Mouse (Mus musculus) neural tube, embryonic 10.5 days (tissue): Measurements from ENCODE around the gene Epyc.

Experiments used
- DNase-seq: peaks from one replicate; pipeline ENCODE4 v3.0.0-alpha.2; 2017; ENCODE audit warnings: low spot score; ENCODE audit errors: extremely low spot score

Gene Epyc

DNA sequence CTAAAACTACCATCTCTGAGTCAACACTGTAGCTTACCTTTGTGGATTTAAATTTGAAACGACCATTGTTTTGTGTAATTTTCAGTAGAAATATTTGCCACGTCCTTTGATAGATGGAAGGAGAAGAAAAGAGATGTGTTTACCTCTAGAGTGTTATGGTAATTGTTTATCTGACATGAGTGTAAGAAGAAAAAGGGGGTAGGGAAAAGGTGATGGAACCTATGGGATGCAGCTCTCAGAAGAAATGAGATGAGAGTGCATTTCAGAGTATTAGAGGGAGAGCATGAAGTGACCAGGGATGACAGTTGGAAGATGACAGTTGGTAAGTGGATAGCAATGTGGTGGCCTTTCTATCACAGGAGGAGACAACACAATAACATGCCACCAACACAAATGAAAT, at the start of gene Epyc:
Gene Epyc, plus strand, starts transcription at position 301 of the 400 bp plus-strand sequence.
- DNase-seq: no peak

DNA sequence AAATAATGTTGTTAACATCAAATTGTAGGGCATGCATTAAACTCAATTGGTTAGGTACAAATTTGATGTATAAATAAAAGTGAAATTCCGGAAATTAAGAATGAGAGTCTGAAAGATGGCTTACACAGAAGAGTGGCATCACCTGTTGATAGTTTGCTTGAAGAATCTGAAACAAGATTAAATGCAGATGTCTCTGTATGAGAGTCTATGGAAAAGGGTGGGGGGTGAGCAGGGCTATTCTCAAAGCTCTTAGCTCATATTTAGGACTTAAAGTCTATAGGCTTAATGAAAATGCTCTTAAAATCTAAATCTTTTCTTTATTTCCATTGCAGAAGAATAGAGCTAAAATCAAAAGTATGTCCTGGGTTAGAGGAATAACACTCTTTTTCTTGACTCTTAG, 48.2 kb upstream of the Epyc start:
- DNase-seq: no peak

DNA sequence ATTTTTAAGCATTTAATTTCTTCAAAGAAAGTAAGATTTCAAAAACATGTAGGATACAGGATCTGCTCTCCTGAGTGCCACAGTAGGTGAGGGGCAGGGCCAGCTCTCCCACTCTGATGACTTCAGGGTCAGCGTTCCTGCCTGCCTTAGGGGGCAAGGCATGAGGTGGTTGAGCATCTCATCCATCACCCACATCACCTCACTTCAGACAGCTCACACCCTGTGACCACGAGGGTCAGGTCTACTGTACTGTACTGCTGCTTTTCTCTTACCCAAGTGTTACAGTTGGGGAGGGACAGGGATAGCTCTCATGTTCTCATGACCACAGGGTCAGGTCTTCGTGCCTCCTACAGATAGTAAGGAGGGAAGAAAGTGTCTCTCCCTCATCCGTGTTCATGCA, 42.1 kb upstream of the Epyc start:
- no peak for DNase-seq

DNA sequence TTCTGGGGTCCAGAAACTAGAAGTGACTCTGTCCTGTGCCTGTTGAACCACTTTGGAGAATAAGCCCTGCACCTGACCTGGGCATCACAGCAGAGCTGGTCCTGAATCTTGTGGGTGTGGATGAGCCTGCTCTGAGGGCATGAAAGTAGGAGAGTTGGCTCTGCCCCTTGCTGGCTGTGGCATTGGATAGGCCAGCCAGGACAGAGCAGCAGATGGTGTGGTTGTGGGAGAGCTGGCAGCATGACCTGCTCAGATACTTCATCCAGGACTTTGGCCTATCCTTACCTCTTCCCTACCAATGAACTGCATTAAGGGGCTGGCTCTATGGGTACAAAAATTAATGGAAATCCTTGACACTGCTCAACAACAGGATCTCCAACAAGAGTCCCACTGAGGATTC, 40.6 kb upstream of the Epyc start:
- no peak for DNase-seq

DNA sequence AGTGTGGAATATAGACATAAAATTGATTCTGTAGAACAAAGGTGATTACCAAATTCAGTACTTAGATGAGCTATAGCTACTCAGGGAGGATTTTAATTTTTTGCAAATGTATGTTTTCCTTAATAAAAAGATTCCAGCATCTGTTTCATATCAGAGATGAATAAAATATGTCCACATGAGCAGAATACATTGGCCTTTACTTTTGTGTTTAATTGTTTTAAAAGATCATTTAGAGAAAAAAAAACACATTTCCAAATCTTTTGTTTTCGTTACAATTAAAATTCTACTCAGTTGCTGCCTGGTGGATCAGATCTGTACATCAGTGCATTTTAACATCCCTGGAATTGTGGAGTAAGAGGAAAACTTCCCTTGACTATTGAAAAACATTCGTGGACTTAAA, 37.3 kb upstream of the Epyc start, which contains the start of gene Kera:
Gene Kera, plus strand, starts transcription at position 301 of the 400 bp plus-strand sequence.
- no peak for DNase-seq

DNA sequence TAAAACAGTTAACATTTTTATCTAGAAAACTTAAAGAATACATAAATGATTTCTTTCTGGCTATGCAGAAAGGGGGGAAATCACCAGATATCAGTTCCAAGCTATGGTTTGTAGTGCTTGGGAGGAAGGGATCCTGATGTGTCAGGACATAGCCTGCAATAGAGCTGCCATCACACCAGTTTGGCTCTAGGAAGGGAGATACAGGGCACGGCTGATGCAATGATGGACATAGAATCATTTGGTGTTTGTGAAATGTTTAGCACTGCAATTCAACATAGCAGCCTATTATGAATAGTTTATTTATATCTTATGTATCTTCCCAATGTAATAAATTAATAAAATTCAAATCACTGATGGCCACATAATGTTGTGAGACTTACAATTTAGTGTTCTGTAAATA, 21.5 kb upstream of the Epyc start:
- no peak for DNase-seq

DNA sequence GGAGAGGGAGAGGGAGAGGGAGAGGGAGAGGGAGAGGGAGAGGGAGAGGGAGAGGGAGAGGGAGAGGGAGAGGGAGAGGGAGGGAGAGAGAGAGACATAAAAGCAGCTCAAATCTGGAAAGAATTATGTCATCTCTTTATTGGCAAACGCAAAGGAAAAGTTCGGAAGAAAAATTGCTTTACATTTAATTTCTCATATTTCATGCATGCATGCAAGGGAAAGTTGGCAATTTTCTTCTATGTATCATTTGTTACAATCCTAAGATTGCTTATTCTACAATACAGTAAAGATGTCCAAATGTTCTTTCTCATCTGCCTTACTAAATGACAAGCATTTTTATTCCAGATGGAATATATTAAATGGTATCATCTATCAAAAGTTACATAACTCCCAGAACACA, 19.5 kb upstream of the Epyc start:
- DNase-seq: no peak

DNA sequence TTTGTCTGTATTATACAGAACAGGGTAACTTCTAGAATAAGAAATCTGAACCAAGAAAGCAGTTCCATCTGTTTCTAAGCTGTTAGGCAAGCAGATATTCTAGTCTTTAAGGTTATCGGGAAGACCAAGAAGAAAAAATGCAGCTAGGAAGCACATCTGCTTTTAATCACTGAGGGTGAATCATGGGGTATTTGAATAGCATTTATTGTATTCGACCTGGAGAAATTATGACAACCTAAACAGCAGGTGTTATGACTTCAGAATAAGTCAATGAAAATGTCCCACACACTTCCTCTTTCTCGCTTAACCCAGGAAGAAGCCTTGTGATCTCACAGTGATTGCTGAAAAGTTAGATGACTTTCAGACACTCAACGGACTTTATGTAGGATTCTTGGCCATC, 18.8 kb upstream of the Epyc start:
- DNase-seq: no peak

DNA sequence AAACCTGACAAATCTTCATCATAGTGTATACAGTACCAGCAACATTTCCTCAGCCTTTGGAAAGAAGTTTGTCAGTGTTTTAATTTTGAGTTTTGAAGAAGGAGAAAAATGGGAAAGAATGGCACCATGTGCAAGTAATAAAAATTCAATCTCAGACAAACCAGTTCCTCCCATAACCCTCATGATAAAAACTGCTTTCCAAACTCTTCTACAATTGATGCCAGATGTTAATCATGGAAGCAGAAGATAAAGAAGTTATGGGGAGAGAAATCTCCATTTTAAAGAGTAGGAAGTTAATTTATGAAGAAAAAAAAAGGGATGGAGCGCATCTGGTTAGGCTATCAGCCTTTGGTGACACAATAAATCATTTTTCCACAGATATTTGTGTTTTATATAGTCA, 17.3 kb upstream of the Epyc start:
- DNase-seq: no peak

DNA sequence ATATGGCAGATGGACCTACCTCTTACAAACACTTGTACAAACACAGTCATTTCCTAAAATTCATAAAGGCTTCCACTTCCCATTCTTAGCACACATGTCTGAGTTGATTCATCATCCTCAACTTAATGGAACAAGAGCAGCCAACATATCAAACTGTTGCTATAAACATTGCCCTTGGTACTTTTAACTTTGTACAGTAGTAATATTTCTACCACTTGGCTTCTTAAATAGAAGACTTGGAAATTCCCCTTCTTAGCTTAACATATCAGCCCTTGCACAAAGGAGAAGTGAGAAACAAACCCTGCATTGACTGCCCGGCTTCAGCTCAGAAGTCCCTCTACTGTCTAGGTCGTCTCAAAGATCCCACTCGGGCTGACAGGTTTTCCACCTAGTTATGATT, 12.8 kb upstream of the Epyc start:
- DNase-seq: no peak

DNA sequence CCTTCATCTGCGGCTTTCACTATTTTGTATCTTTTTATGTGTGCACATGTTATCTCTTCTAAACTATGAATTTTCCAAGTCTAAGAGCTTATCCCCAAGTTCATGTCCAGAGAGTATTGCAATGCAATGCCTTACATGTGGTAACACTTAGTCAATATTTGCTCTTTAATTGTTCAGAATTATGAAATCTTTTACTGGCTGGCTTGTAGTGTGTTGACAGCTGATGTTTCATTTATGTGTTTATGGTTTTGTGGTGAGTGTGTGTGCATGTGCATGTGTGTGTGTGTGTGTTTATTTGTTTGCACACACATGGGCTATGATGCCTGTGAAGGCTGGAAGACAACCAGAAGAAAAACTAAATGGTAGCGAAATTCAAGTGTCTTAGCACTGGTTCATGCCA, 1.9 kb upstream of the Epyc start:
- DNase-seq: no peak

DNA sequence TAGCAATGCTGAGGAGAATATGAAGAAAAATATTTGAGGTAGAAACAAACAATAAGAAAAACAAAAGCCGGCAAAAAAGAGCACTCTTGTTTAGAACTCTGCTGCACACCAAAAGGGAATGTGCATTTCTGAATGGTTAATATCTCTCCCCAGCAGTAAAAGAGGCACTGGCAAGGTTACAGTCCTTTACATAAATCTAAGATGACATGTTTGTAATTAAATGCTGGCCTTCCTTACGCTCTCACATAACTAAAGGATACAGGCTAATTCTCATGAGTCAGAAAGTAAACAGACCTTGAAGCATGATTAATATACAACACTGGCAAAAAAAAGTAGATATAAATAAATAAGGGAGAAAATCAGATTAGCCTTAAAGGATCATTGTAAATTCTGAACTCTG, 6.5 kb downstream of the Epyc start:
- DNase-seq: no peak

DNA sequence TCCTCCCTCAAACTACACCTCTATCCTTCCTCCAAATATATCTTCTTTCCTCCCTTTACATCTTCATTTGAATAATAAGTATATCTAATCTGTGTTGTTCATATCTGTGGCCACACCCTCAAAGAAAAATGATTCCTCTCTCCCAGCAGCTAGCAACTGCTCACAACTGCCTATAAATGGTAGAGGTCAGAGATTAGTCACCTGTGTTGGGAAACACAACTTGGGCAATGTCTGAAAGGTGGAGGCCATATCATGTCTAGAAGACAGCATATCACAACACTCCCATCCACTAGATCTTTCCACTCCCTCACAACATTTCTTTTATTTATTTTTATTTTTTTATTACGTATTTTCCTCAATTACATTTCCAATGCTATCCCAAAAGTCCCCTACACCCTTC, 15.6 kb downstream of the Epyc start:
- DNase-seq: no peak

DNA sequence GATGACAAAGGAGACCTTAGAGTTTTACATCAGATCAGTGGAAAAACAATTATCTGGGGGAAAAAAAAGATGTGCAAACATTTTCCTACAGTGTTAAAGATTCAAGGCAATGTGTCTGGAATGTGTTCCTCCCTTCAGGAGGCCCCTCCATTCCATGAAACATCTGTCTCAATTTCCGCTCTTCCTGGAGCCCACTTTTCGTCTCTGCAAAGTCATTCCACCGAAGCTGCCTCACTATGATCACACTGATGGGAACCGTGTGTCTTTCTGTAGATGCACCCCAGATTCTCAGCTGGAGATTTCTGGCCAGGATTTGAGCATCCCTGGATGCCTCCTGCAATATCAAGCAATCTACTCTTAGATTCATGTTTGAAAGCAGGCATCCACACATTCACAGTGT, 24.8 kb downstream of the Epyc start:
- DNase-seq: peak; percentile 22

DNA sequence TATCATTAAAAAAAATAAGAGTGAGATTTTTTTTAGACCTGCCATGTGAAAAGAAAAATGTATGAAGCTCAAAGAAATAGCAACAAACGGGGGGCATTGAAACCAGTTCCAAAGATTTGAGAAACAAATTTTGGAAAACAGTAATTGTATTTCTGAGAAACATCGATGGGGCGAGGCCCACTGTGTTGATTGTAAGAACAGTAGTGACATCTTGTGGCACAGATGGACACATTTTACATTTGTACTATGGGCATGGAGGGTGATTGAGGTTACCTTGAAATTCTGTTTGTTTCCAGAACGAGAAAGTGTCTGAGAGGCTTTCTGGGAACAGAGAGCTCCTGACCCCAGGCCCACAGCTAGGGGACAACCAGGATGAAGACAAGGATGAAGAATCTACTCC, 26.3 kb downstream of the Epyc start:
- no peak for DNase-seq

DNA sequence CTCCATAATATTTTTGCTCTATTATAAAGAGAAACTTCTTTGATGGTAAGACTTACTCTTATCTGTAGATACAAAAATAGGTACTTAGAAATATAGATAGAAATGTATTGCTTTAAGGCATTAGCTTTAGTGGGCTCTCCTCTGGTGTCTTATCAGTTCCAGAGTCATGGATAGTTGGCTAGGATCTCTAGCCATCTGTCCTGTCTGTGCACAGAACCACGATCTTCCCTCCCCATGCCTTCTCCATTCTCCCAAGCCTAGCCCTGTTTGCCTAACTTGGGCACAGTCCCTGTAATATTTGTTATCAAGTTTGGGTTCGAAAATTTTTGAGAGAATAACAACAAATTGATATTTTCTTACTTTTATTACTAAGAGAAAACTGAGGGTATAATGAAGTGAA, 29.4 kb downstream of the Epyc start:
- DNase-seq: no peak

DNA sequence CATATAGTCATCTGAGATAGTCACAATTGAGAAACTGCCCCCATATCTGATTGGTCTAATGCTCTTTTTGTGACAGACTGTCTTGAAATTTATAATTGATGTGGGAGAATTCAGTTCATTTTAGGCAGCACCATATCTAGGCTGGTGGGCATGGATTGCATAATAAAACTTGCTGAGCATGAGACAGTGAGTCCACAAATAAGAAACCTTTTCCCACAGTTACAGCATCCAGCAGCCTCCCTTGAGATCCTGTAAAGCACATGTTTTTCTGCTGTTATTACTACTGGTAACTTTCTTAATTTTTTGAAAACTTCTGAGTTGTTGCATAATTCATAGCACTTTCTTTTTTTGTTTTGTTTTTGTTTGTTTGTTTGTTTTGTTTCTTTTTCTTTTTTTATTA, 39.1 kb downstream of the Epyc start:
- no peak for DNase-seq

DNA sequence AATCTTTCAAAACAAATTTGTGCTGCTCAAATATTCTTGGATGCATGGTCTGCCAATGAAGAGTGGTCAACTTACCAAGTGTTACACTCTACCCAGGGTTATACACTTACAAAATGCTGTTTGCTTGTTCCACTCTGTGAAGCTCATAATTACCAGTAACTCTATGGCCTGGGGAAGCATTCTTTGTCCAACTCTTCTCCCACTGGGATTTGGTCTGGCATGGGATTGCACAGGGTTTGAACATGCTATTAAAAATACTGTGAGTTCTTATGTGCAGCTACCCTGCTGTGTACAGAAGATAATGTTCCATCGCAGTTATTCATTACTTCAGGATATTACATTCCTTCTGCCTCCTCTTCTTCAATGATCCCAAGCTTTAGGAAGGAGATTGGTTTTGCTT, 43.3 kb downstream of the Epyc start:
- DNase-seq: no peak

DNA sequence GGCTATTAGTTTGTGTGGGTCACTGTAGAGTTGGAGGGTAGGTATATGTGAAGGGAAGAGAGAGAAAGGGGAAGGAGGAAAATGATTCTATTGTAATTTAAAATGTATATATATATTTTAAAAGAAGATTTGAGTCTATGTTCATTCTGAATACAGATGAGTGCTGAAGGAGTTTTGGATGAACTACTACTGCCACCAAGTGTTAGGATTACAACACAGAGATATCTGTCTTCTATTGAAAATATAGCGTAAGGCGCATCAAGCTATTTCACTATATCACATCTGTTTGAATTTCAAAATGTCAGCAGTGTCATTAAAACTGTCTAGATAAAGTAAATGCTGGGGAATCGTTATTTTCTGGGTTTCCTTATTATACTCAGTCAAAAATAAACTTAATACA, 45.6 kb downstream of the Epyc start:
- no peak for DNase-seq

DNA sequence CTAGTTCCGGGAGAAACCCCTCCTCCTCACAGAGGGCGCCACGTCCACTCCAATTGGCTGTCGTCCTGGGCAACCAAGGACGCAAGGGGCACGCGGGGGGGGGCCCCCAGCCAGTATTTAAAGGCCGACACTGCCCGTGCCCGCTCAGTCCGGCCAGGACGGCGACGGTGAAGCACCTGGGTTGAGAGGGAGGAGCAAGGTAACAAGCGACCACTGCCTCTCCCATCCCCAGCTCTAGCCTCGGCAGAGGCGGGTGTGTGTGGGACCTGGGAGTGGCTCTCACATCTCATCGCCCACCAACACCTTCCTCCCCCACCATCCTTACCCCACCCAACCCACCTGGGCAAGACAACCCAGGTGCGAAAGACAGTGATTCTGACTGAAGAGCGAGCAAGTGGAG, 49.0 kb downstream of the Epyc start, which contains the start of gene Ccer1:
Gene Ccer1, plus strand, starts transcription at position 147 of the 400 bp plus-strand sequence.
- no peak for DNase-seq

DNA sequence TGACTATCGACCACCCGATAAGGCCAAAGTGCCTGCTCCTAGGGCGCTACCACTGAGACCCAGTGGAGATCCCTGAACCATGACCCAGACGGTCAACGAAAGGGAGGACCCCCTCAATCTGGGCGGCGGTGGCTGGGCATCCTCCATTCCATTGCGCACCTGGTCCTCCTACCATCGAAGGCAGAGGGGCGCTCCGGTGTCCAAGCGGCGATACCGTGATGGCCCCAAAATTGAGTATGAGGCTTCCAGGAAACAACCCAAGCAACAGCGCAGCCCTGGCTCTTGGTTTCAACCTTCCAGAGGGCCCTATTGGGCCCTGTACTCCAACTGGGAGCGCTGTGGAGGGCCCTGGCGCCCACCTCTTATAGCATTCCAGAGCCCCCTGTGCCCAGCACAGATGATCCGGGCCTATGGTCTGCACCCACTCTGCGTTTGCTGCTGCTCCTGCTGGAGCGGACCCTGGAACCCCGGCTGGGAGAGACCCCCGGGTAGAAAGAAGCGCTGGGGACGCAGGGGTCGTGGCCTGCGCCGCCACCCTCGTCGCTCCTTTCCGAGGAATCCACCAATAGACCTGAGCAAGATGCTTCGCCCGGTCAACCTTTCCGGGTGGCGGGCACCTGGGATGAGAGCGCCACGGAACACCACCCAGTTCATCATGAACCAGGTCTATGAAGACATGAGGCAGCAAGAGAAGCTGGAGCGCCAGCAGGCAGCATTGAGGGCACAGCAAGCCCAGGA, 49.7 kb downstream of the Epyc start:
- DNase-seq: no peak

DNA sequence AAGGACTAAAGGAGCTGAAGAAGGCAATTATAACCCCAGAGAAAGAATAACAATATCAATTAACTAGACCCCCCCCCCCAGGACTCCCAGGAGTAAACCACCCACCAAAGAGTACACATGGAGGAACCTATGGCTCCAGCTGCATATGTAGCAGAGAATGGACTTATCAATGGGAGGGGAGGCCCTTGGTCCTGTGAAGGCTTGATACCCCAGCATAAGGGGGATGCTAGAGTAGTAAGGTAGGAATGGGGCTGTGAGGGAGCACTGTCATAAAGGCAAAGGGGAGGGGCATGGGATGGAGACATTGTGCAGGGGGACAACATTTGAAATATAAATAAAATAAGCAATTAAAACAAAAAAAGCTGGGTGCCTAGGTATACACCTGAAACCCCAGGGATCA, 58.5 kb downstream of the Epyc start:
- no peak for DNase-seq

DNA sequence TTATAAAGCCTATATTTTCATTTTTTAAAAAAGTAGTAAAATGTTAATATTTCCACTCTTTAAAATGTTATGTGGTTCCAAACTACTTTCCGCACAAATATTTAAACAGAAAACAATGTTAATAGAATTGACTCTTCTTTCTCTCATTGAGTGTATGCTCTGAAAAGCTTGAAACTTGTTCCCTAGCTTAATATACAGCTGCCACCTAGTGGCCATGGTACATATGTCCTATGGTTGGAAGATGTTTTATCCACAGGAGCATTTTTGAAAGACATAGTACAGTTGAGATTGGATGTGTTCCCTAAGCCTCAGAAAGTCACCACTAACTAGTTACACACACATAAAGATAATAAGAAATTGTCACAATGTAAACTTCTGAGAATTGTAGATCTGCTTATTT, 60.7 kb downstream of the Epyc start:
- DNase-seq: no peak

DNA sequence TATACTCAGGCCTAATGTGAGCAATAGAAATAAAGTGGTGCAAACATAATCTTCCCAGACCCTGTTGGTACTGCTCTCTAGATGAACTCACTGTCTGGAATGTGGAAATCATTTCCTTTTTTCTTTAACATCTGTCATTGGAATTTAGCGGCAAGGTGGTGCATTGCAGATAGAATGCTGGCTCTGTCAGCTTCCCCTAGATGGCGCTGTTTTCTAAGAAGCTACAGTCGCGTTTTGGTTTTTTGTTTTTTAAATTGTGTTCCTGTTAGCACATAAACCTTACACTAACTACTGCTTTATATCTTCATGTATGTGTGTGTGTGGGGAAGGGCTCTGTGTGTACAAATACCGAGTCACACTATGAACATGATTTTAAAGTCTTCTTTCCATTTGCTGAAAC, 68.8 kb downstream of the Epyc start:
- DNase-seq: peak; percentile 44
